Mouse (Mus musculus): ENCODE results near the gene Tep1.
"Not testable (repeated sequence)": the region's sequence is repeated elsewhere in the genome, so short reads cannot be mapped to it uniquely, and the experiment has no call there.

Tep1 gene

GRCm38 (mm10) chr14:50869889-50870804 is at the start of gene Tep1:
Gene Tep1 (minus strand): TSS chr14:50870560.
- DNase-seq: peak; percentile 86

- peak; percentile 34 for DNase-seq
These were observed 41.0 kb upstream of the Tep1 start for GRCm38 (mm10) chr14:50911356-50911755.

- no peak for DNase-seq
These were observed 37.8 kb upstream of the Tep1 start for GRCm38 (mm10) chr14:50908126-50908525.

GRCm38 (mm10) chr14:50905327-50905726 is 35.0 kb upstream of the Tep1 start:
- DNase-seq: not testable (repeated sequence)

GRCm38 (mm10) chr14:50904828-50905129 is 34.4 kb upstream of the Tep1 start:
- DNase-seq: no peak

GRCm38 (mm10) chr14:50903973-50904827 is 33.8 kb upstream of the Tep1 start:
- peak; percentile 77 for DNase-seq

GRCm38 (mm10) chr14:50897992-50898391 is 27.6 kb upstream of the Tep1 start:
- not testable (repeated sequence) for DNase-seq

- DNase-seq: peak; percentile 44
These were observed 27.0 kb upstream of the Tep1 start, which contains the start of gene Klhl33 for GRCm38 (mm10) chr14:50897374-50897765. Gene Klhl33 (minus strand): TSS chr14:50897507.

- peak; percentile 52 for DNase-seq
These were observed 26.5 kb upstream of the Tep1 start for GRCm38 (mm10) chr14:50896747-50897373.

GRCm38 (mm10) chr14:50895985-50896746 is 25.8 kb upstream of the Tep1 start:
- peak; percentile 65 for DNase-seq

GRCm38 (mm10) chr14:50895407-50895806 is 25.0 kb upstream of the Tep1 start:
- DNase-seq: no peak

- DNase-seq: no peak
These were observed 22.4 kb upstream of the Tep1 start for GRCm38 (mm10) chr14:50892541-50893459.

GRCm38 (mm10) chr14:50892091-50892490 is 21.7 kb upstream of the Tep1 start:
- no peak for DNase-seq

- DNase-seq: no peak
These were observed 21.3 kb upstream of the Tep1 start for GRCm38 (mm10) chr14:50891621-50892020.

- no peak for DNase-seq
These were observed 6.0 kb upstream of the Tep1 start for GRCm38 (mm10) chr14:50876236-50876950.

GRCm38 (mm10) chr14:50875591-50876230 is 5.4 kb upstream of the Tep1 start:
- no peak for DNase-seq

- DNase-seq: no peak
These were observed 4.8 kb upstream of the Tep1 start for GRCm38 (mm10) chr14:50875175-50875574.

GRCm38 (mm10) chr14:50871284-50871683 is 924 bp upstream of the Tep1 start:
- DNase-seq: no peak

- DNase-seq: no peak
These were observed 414 bp upstream of the Tep1 start for GRCm38 (mm10) chr14:50870805-50871143.

- no peak for DNase-seq
These were observed 1.7 kb downstream of the Tep1 start for GRCm38 (mm10) chr14:50868656-50869055.
